28 mouse cellular contexts compared by ENCODE assay signal in the genomic region with DNA sequence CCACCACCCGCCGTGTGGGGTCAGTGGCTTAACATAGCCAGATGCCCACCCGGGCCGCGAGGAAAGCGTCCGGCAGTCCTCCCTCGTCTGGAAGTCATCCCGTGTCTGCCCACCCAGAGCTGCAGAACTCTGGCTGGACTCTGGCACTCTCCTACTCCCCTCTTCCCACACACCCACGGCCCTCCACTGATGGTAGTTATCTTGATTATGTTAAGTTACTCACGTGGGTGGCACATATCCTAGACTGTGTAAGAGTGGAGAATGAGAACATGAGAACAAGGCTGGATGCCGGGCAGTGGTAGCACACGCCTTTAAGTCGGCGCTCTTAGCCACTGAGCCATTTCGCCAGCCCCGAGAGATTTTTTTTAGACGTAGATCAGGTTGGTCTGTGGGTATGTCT. TPM values are rescaled to one million over a fixed set of nuclear protein-coding genes. Genes with fewer than 3 reads are reported as not detected.
DNase-seq lines count a peak whose midpoint lies in the region; ATAC-seq and TF ChIP-seq lines count a peak whose summit lies in the region.
"Had no signal": no experiment of that assay in that cellular context is flagged by ENCODE, and none has a peak within 500 bp of the region (broad histone marks: within the 10 kb centered on the region; RNA-seq: fewer than 3 reads in every experiment).

No protein-coding gene starts in this region.

- H3K9ac ChIP-seq in liver, embryonic 11.5 days (ENCODE audit: low read depth, low read length) = no peak overlapping the region
- H3K9ac ChIP-seq: embryonic facial prominence, embryonic 13.5 days; forebrain, embryonic 13.5 days; forebrain, postnatal 0 days; heart, embryonic 12.5 days; heart, embryonic 15.5 days; hindbrain, embryonic 13.5 days; intestine, embryonic 15.5 days had no signal

- no peak for TF ChIP-seq CTCF in testis, adult 2 months (IDR thresholded peaks at IDR 0.05; ENCODE audit: control insufficient read depth, insufficient read depth, insufficient replicate concordance, low read depth, low read length)

- H3K36me3 ChIP-seq in testis, adult 2 months (ENCODE audit: control insufficient read depth, insufficient read depth, low read length) = no peaks in the 10 kb centered on the region
- H3K36me3 ChIP-seq in embryonic facial prominence, embryonic 10.5 days (replicated peaks) = no peaks in the 10 kb centered on the region
- H3K36me3 ChIP-seq in liver, embryonic 11.5 days (ENCODE audit: control insufficient read depth, insufficient read depth, low read length) = no peaks in the 10 kb centered on the region
- H3K36me3 ChIP-seq: embryonic facial prominence, embryonic 13.5 days; heart, embryonic 12.5 days; heart, embryonic 15.5 days; hindbrain, embryonic 10.5 days; hindbrain, embryonic 13.5 days; intestine, embryonic 15.5 days had no signal

- H3K4me2 ChIP-seq in liver, embryonic 11.5 days = no peak overlapping the region
- H3K4me2 ChIP-seq: embryonic facial prominence, embryonic 13.5 days; forebrain, embryonic 13.5 days; heart, embryonic 12.5 days; heart, embryonic 15.5 days; hindbrain, embryonic 13.5 days; intestine, embryonic 15.5 days had no signal

- no peaks in the 10 kb centered on the region for H3K9me3 ChIP-seq in embryonic facial prominence, embryonic 10.5 days
- no peaks in the 10 kb centered on the region for H3K9me3 ChIP-seq in liver, embryonic 11.5 days (ENCODE audit: control insufficient read depth, low read length)
- H3K9me3 ChIP-seq: embryonic facial prominence, embryonic 13.5 days; forebrain, embryonic 13.5 days; heart, embryonic 12.5 days; heart, embryonic 15.5 days; hindbrain, embryonic 10.5 days; hindbrain, embryonic 13.5 days; intestine, embryonic 15.5 days had no signal

- ATAC-seq in frontal cortex, adult (ENCODE audit: low TSS enrichment) = peak; percentile 88; the same call in 1 of the 2 replicates
- no peak for ATAC-seq in liver, embryonic 11.5 days (replicated peaks; ENCODE audit: low FRiP score)
- ATAC-seq: forebrain, embryonic 13.5 days; forebrain, postnatal 0 days; hindbrain, embryonic 16.5 days; intestine, embryonic 15.5 days had no signal

- no peaks in the 10 kb centered on the region for H3K27me3 ChIP-seq in testis, adult 2 months (ENCODE audit: control insufficient read depth, insufficient read depth, low read length)
- no peaks in the 10 kb centered on the region for H3K27me3 ChIP-seq in embryonic facial prominence, embryonic 10.5 days (replicated peaks; ENCODE audit: low read depth, poor library complexity, severe bottlenecking)
- no peaks in the 10 kb centered on the region for H3K27me3 ChIP-seq in liver, embryonic 11.5 days (replicated peaks; ENCODE audit: control insufficient read depth, insufficient read depth, low read length)
- H3K27me3 ChIP-seq: embryonic facial prominence, embryonic 13.5 days; intestine, embryonic 15.5 days had no signal

- H3K4me3 ChIP-seq in testis, adult 2 months (ENCODE audit: control insufficient read depth, low read depth, low read length) = peak overlapping the region; percentile 69
- no peak overlapping the region for H3K4me3 ChIP-seq in embryonic facial prominence, embryonic 10.5 days
- H3K4me3 ChIP-seq in liver, embryonic 11.5 days (ENCODE audit: low read depth, low read length) = no peak overlapping the region
- H3K4me3 ChIP-seq: embryonic facial prominence, embryonic 13.5 days; erythroblast, embryonic 14.5 days; forebrain, embryonic 13.5 days; heart, embryonic 12.5 days; heart, embryonic 15.5 days; hindbrain, embryonic 10.5 days; hindbrain, embryonic 13.5 days; intestine, embryonic 15.5 days had no signal

- no peak overlapping the region for H3K27ac ChIP-seq in testis, adult 2 months (ENCODE audit: control insufficient read depth, insufficient read depth, low read depth, low read length)
- H3K27ac ChIP-seq in embryonic facial prominence, embryonic 10.5 days (replicated peaks) = 0 out of 2 replicates have a peak overlapping the region, but pooled peaks have one; percentile 4
- H3K27ac ChIP-seq in liver, embryonic 11.5 days (ENCODE audit: low read depth, low read length) = no peak overlapping the region
- H3K27ac ChIP-seq: embryonic facial prominence, embryonic 13.5 days; forebrain, embryonic 13.5 days; heart, embryonic 15.5 days; hindbrain, embryonic 10.5 days; hindbrain, embryonic 13.5 days; intestine, embryonic 15.5 days had no signal

- peaks cover 11% of the 10 kb centered on the region for H3K4me1 ChIP-seq in testis, adult 2 months (ENCODE audit: control insufficient read depth, insufficient read depth, low read length)
- peaks cover 34% of the 10 kb centered on the region for H3K4me1 ChIP-seq in embryonic facial prominence, embryonic 10.5 days
- peaks cover 4% of the 10 kb centered on the region for H3K4me1 ChIP-seq in liver, embryonic 11.5 days (replicated peaks; ENCODE audit: control insufficient read depth, insufficient read depth, low read length)

- no peak for DNase-seq in frontal cortex, postnatal 25 days (ENCODE audit: low spot score in 2 of 2)
- no peak for DNase-seq in testis, postnatal 10 days (ENCODE audit: low spot score)
- DNase-seq in embryonic facial prominence, embryonic 10.5 days (ENCODE audit: low spot score) = no peak
- DNase-seq in layer of hippocampus, postnatal 25 days (ENCODE audit: extremely low spot score in 1 of 2, low spot score in 1 of 2) = no peak
- DNase-seq in liver, embryonic 11.5 days (ENCODE audit: low spot score) = no peak
- DNase-seq: adrenal gland, postnatal 10 days; adrenal gland, postnatal 36 days; B cell, adult 2 months; cerebellum, adult 11 months; cerebellum, adult 2 months; cerebellum, adult 9-11 months; cerebellum, postnatal 25 days; forebrain, postnatal 0 days; gastrocnemius, postnatal 25 days; heart, adult 18-20 months; heart, postnatal 10 days; heart, postnatal 36 days had no signal

- no peak for TF ChIP-seq POLR2A in testis, adult 2 months (IDR thresholded peaks at IDR 0.05; ENCODE audit: control insufficient read depth, low read depth, low read length)

- 85% methylated on average over 18 of the region's 18 CpGs for WGBS in embryonic facial prominence, embryonic 10.5 days
- WGBS in liver, embryonic 11.5 days = 85% methylated on average over 18 of the region's 18 CpGs

RNA-seq across cellular contexts. Expression of gene Angptl4, which starts 4.7 kb away (rescaled TPM):
- 3.3 and 4.3 TPM in 2 replicates for polyA plus RNA-seq in testis, adult 2 months (2012; rRNA removed)
- polyA plus RNA-seq in embryonic facial prominence, embryonic 10.5 days (2016; fragmentation: Nextera tagmentation; extraction: Ambion mirVana) = 33.4 and 39.0 TPM in 2 replicates
- total RNA-seq in layer of hippocampus, postnatal 25 days (2021) = 1 to 10 TPM; 3.8 to 4.0 TPM
- 28.1 and 31.9 TPM in 2 replicates for polyA plus RNA-seq in liver, embryonic 11.5 days (2014; fragmentation: Nextera tagmentation; extraction: Ambion mirVana)
- polyA plus RNA-seq: erythroblast, embryonic 14.5 days had no signal

RNA-seq across cellular contexts. Expression of gene Kank3, which starts 23.9 kb away (rescaled TPM):
- 146 and 156 TPM in 2 replicates for polyA plus RNA-seq in testis, adult 2 months (2012; rRNA removed)
- polyA plus RNA-seq in embryonic facial prominence, embryonic 10.5 days (2016; fragmentation: Nextera tagmentation; extraction: Ambion mirVana) = 25.4 and 29.5 TPM in 2 replicates
- total RNA-seq in layer of hippocampus, postnatal 25 days (2021) = 10 to 100 TPM; 27.8 to 35.8 TPM
- 21.4 and 23.4 TPM in 2 replicates for polyA plus RNA-seq in liver, embryonic 11.5 days (2014; fragmentation: Nextera tagmentation; extraction: Ambion mirVana)

RNA-seq across cellular contexts. Expression of gene Rab11b, which starts 26.0 kb away (rescaled TPM):
- 184 and 196 TPM in 2 replicates for polyA plus RNA-seq in testis, adult 2 months (2012; rRNA removed)
- polyA plus RNA-seq in embryonic facial prominence, embryonic 10.5 days (2016; fragmentation: Nextera tagmentation; extraction: Ambion mirVana) = 342 and 347 TPM in 2 replicates
- total RNA-seq in layer of hippocampus, postnatal 25 days (2021) = 100 to 1,000 TPM; 304 to 328 TPM
- 184 and 199 TPM in 2 replicates for polyA plus RNA-seq in liver, embryonic 11.5 days (2014; fragmentation: Nextera tagmentation; extraction: Ambion mirVana)

RNA-seq across cellular contexts. Expression of gene Rps28, which starts 38.0 kb away (rescaled TPM):
- 716 and 819 TPM in 2 replicates for polyA plus RNA-seq in testis, adult 2 months (2012; rRNA removed)
- 866 and 898 TPM in 2 replicates for polyA plus RNA-seq in embryonic facial prominence, embryonic 10.5 days (2016; fragmentation: Nextera tagmentation; extraction: Ambion mirVana)
- 100 to 1,000 TPM; 728 to 834 TPM for total RNA-seq in layer of hippocampus, postnatal 25 days (2021)
- 1,026 and 1,173 TPM in 2 replicates for polyA plus RNA-seq in liver, embryonic 11.5 days (2014; fragmentation: Nextera tagmentation; extraction: Ambion mirVana)

RNA-seq across cellular contexts. Expression of gene Ndufa7, which starts 38.0 kb away (rescaled TPM):
- polyA plus RNA-seq in testis, adult 2 months (2012; rRNA removed) = 601 and 663 TPM in 2 replicates
- 469 and 477 TPM in 2 replicates for polyA plus RNA-seq in embryonic facial prominence, embryonic 10.5 days (2016; fragmentation: Nextera tagmentation; extraction: Ambion mirVana)
- 100 to 1,000 TPM; 214 to 222 TPM for total RNA-seq in layer of hippocampus, postnatal 25 days (2021)
- polyA plus RNA-seq in liver, embryonic 11.5 days (2014; fragmentation: Nextera tagmentation; extraction: Ambion mirVana) = 390 and 411 TPM in 2 replicates
